Mouse (Mus musculus) stomach, embryonic 15.5 days (tissue): ENCODE data around the gene Anapc7. TPM values are rescaled to one million over a fixed set of nuclear protein-coding genes. Genes with fewer than 3 reads are reported as not detected.

Experiments used
- ATAC-seq: fragments of 200-750 bp; cut with Nextera tagmentation; 2 replicates; pipeline ENCODE4 v1.8.0; 2017; ENCODE audit warnings: low read depth, moderate number of reproducible peaks, moderate TSS enrichment; ENCODE audit not compliant: insufficient read depth, low FRiP score
- H3K27ac ChIP-seq: fragments of 300-500 bp; sonication (generic); 2 replicates; pipeline ENCODE4 v1.5.1; 2015; ENCODE audit warnings: mild to moderate bottlenecking, inconsistent platforms
- H3K27me3 ChIP-seq: fragments of 300-500 bp; sonication (generic); replicated peaks from 2 replicates; pipeline ENCODE4 v1.6.1; 2015; ENCODE audit warnings: inconsistent platforms
- H3K36me3 ChIP-seq: fragments of 300-500 bp; sonication (generic); 2 replicates; pipeline ENCODE4 v1.6.1; 2015; ENCODE audit warnings: inconsistent platforms
- H3K4me1 ChIP-seq: fragments of 300-500 bp; sonication (generic); 2 replicates; pipeline ENCODE4 v1.6.1; 2015; ENCODE audit warnings: inconsistent platforms
- H3K4me2 ChIP-seq: fragments of 300-500 bp; sonication (generic); 2 replicates; pipeline ENCODE4 v1.6.1; 2015; ENCODE audit warnings: mild to moderate bottlenecking, inconsistent platforms
- H3K4me3 ChIP-seq: fragments of 300-500 bp; sonication (generic); replicated peaks from 2 replicates; pipeline ENCODE4 v1.5.1; 2015; ENCODE audit warnings: inconsistent platforms
- H3K9ac ChIP-seq: fragments of 300-500 bp; sonication (generic); 2 replicates; pipeline ENCODE4 v1.6.1; 2015; ENCODE audit warnings: inconsistent platforms
- H3K9me3 ChIP-seq: fragments of 300-500 bp; sonication (generic); 2 replicates; pipeline ENCODE4 v1.6.1; 2016; ENCODE audit warnings: inconsistent platforms
- WGBS: fragments of 180-500 bp; shearing (Covaris S2); methylation state at CpG from one replicate; pipeline ENCODE4 v1.1.7; 2015; 5-methylcytosine and 5-hydroxymethylcytosine counted together
- polyA plus RNA-seq: library from polyadenylated mRNA; unstranded; fragments of >200 nt; fragmentation: Nextera tagmentation; extraction: Ambion mirVana; gene quantifications from 2 replicates; pipeline ENCODE4 v1.2.1, GENCODE M21; 2015

Gene Anapc7
- 37.7 and 41.1 TPM in 2 replicates for polyA plus RNA-seq

GRCm38 (mm10) chr5:122421271-122422068 lies at the start of gene Anapc7:
Gene Anapc7, plus strand, starts transcription at chr5:122421693.
- Histone ChIP-seq H3K4me3 (peak within 1 kb of the TSS; percentile 99), H3K4me2 (peak within 1 kb of the TSS; percentile 96), H3K4me1 (peaks cover 13% of the 10 kb centered on the region), H3K27ac (peak within 1 kb of the TSS; percentile 92), H3K27me3 (no peaks in the 10 kb centered on the region), H3K9me3 (no peaks in the 10 kb centered on the region), H3K9ac (peak within 1 kb of the TSS; percentile 87), H3K36me3 (no peaks in the 10 kb centered on the region)
- WGBS, result 16% methylated on average over 17 of the region's 17 CpGs
- peak; percentile 21 for ATAC-seq

- ATAC-seq, result peak; percentile 94
- Histone ChIP-seq H3K9ac (peak within 1 kb of the TSS; percentile 59), H3K36me3 (peaks cover 12% of the 10 kb centered on the region), H3K27ac (peak within 1 kb of the TSS; percentile 95), H3K4me1 (peaks cover 7% of the 10 kb centered on the region), H3K9me3 (no peaks in the 10 kb centered on the region), H3K27me3 (no peaks in the 10 kb centered on the region), H3K4me3 (peak within 1 kb of the TSS; percentile 57), H3K4me2 (peak within 1 kb of the TSS; percentile 81)
- WGBS, result under 1% methylated on average over 53 of the region's 53 CpGs
Measured at GRCm38 (mm10) chr5:122372192-122372769, 49.2 kb upstream of the Anapc7 start, which contains the start of gene Fam216a. Gene Fam216a, minus strand, starts transcription at chr5:122372364.

DNA sequence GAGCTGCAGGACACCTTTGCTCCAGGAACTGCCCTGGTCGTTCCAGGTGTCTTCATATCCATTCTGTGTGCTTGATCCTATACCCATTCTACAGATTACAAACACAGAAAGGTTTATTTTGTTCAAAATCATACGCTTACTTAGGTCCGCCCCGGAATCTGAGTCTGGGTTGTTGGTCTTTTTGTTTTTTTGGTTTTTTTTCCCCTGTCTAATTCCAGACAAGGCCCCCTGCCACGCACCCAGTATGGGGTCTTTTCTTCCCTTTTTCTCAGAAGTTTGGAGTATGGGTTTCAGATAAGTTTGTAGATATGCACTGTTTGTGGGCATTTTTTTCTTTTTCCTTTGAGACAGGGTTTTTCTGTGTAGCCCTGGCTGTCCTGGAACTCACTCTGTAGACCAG lies 48.6 kb upstream of the Anapc7 start:
- no peaks in the 10 kb centered on the region for H3K9me3 ChIP-seq
- ATAC-seq, result no peak
- peak overlapping the region; percentile 83 for H3K27ac ChIP-seq
- H3K4me1 ChIP-seq, result peaks cover 7% of the 10 kb centered on the region
- peaks cover 7% of the 10 kb centered on the region for H3K36me3 ChIP-seq
- H3K4me2 ChIP-seq, result peak overlapping the region; percentile 66
- H3K27me3 ChIP-seq, result no peaks in the 10 kb centered on the region
- H3K9ac ChIP-seq, result peak overlapping the region; percentile 42
- 11% methylated on average over 5 of the region's 5 CpGs for WGBS
- peak overlapping the region; percentile 57 for H3K4me3 ChIP-seq

DNA sequence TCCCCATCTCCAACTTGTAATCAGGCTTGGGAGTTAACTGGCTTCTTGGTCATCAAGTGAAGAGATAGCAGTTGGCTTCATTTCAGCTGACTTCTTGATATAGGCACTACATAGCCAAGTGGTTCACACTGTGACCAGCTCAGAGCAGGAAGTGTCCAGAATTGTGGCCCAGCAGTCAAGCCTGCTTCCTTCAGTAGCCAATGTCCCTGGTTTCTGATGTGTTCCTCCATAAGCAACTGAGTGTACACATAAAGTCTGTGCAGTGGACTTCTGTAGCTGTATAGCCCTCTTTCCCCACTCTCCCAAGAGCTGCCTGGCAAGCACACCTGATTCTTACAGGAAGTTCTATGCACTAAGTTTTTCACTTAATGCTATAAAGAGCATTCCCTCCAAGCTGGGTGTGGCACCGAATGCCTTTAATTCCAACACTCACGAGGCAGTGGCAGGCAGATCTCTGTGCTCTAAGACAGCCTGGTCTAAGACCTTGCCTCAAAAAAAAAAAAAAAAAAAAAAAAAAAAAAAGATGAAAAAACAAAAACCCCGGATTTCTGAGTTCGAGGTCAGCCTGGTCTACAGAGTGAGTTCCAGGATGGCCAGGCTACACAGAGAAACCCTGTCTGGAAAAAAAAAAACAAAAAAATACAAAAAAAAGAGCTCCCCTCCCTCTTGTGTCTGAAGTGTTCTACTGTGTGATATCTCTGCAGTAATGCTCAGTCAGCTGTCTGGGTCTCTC lies 44.2 kb upstream of the Anapc7 start:
- H3K27ac ChIP-seq, result no peak overlapping the region
- WGBS, result 89% methylated on average over 4 of the region's 4 CpGs

GRCm38 (mm10) chr5:122378171-122378570 lies 43.3 kb upstream of the Anapc7 start:
- WGBS, result 94% methylated on average over 12 of the region's 12 CpGs
- Histone ChIP-seq H3K4me2 (no peak overlapping the region), H3K27ac (no peak overlapping the region), H3K9ac (no peak overlapping the region), H3K4me3 (no peak overlapping the region), H3K36me3 (peaks cover 27% of the 10 kb centered on the region), H3K27me3 (no peaks in the 10 kb centered on the region), H3K4me1 (peaks cover 3% of the 10 kb centered on the region; the same call in 1 of the 2 replicates), H3K9me3 (no peaks in the 10 kb centered on the region)
- ATAC-seq, result no peak

More for the DNA sequence above, 44.2 kb upstream of the Anapc7 start:
- ATAC-seq, result no peak
- Histone ChIP-seq H3K9me3 (no peaks in the 10 kb centered on the region), H3K9ac (no peak overlapping the region), H3K27me3 (no peaks in the 10 kb centered on the region), H3K4me2 (no peak overlapping the region), H3K36me3 (peaks cover 27% of the 10 kb centered on the region), H3K4me1 (peaks cover 3% of the 10 kb centered on the region; the same call in 1 of the 2 replicates), H3K4me3 (no peak overlapping the region)

DNA sequence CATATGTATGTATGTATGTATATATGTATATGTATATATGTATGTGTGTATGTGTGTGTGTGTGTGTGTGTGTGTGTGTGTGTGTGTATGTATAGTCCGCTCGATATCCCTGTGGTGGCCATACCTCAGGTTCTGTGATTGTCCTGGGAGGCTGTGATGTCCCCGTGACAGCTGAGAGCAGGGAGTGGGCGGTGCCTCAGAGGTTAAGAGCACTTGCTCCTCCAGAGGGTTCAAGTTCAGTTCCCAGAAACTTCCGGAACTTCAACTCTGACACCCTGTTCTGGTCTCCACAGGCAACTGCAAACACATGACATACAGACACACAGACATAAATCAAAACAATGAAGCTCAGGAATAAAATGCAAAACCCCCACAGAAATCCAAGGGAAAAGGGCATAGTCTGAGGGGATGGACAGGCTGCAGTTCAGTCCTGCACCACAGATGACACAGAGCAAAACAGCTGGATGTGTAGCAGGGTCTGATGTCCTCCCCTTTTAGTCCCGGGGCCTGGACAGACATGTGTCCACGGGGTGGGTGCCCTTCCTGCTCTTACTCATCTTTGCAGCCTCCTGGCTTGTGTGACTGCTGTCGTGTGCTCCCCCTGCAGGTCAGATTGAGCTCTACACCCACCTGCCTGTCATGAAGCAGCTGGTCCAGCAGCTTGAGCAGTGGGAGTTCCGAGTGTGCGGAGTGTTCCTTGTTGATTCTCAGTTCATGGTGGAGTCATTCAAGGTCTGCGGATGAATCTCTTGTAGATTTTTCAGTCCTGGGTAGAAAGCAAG lies 41.9 kb upstream of the Anapc7 start:
- H3K9ac ChIP-seq, result no peak overlapping the region
- no peak overlapping the region for H3K4me2 ChIP-seq
- no peaks in the 10 kb centered on the region for H3K4me1 ChIP-seq
- no peak overlapping the region for H3K27ac ChIP-seq
- no peak overlapping the region for H3K4me3 ChIP-seq
- ATAC-seq, result peak; percentile 58; the same call in 1 of the 2 replicates
- WGBS, result 50% methylated on average over 11 of the region's 11 CpGs
- no peaks in the 10 kb centered on the region for H3K9me3 ChIP-seq
- H3K27me3 ChIP-seq, result no peaks in the 10 kb centered on the region
- H3K36me3 ChIP-seq, result peaks cover 27% of the 10 kb centered on the region

GRCm38 (mm10) chr5:122390006-122390405 lies 31.5 kb upstream of the Anapc7 start:
- no peak overlapping the region for H3K4me2 ChIP-seq
- no peak overlapping the region for H3K4me3 ChIP-seq
- H3K27ac ChIP-seq, result no peak overlapping the region
- no peak overlapping the region for H3K9ac ChIP-seq
- no peaks in the 10 kb centered on the region for H3K36me3 ChIP-seq
- ATAC-seq, result no peak
- H3K4me1 ChIP-seq, result peaks cover 7% of the 10 kb centered on the region; the same call in 1 of the 2 replicates
- no peaks in the 10 kb centered on the region for H3K27me3 ChIP-seq
- WGBS, result 85% methylated on average over 5 of the region's 5 CpGs
- H3K9me3 ChIP-seq, result no peaks in the 10 kb centered on the region

DNA sequence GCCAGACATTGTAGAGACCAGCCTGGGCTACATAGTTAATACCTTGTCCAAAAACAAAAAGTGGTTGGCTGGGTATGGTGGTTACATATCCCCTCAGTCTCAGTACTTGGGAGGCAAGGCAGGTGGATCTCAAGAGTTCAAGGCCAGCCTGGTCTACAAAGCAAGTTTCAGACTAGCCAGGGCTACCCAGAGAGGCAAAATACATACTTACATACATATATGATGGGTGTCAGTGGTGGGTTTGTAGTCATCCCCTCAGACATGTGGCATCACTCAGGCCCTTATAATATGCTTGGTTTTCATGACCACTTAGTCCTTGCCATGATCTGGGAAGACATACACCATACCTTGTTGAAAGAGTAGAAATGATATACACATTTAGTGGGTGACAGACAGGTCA lies 30.8 kb upstream of the Anapc7 start:
- H3K27me3 ChIP-seq, result no peaks in the 10 kb centered on the region
- H3K4me3 ChIP-seq, result no peak overlapping the region
- H3K4me2 ChIP-seq, result no peak overlapping the region
- peaks cover 7% of the 10 kb centered on the region; the same call in 1 of the 2 replicates for H3K4me1 ChIP-seq
- no peak for ATAC-seq
- no peaks in the 10 kb centered on the region for H3K9me3 ChIP-seq
- H3K27ac ChIP-seq, result no peak overlapping the region
- no peaks in the 10 kb centered on the region for H3K36me3 ChIP-seq
- H3K9ac ChIP-seq, result no peak overlapping the region

DNA sequence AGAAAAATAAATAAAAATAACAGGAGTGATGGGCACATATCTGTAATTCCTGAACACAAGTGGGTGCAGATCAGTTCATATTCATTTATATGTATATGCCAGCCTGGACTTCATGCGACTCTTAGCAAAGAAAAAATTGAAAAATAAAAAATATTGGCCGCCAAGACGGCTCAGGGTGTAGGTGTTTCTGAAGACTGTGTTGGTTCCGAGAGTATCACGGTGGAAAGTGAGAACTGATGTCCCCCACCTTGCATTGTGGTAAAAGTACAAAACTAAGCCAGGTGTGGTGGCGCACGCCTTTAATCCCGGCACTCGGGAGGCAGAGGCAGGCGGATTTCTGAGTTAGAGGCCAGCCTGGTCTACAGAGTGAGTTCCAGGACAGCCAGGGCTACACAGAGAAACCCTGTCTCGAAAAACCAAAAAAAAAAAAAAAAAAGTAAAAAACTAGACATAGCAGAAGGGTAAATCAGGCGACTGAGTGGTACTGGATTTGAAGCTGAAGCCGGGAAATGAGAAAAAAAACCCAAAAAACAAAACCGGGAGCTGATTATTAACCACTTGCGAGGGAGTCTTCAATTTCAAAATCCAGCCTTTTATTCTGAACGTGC lies 30.2 kb upstream of the Anapc7 start:
- Histone ChIP-seq H3K9me3 (no peaks in the 10 kb centered on the region), H3K4me1 (peaks cover 7% of the 10 kb centered on the region; the same call in 1 of the 2 replicates), H3K4me3 (peak overlapping the region; percentile 90), H3K27ac (no peak overlapping the region), H3K4me2 (peak overlapping the region; percentile 34), H3K27me3 (no peaks in the 10 kb centered on the region), H3K9ac (no peak overlapping the region), H3K36me3 (no peaks in the 10 kb centered on the region)
- no peak for ATAC-seq
- WGBS, result 47% methylated on average over 15 of the region's 16 CpGs

- ATAC-seq, result peak; percentile 89
- Histone ChIP-seq H3K9me3 (no peaks in the 10 kb centered on the region), H3K27ac (peak within 1 kb of the TSS; percentile 61; the same call in 1 of the 2 replicates), H3K4me3 (peak within 1 kb of the TSS; percentile 90), H3K4me2 (peak within 1 kb of the TSS; percentile 77), H3K9ac (peak within 1 kb of the TSS; percentile 88), H3K36me3 (no peaks in the 10 kb centered on the region), H3K4me1 (peaks cover 7% of the 10 kb centered on the region; the same call in 1 of the 2 replicates), H3K27me3 (no peaks in the 10 kb centered on the region)
- WGBS, result under 1% methylated on average over 39 of the region's 39 CpGs
Measured at GRCm38 (mm10) chr5:122391786-122392180, 29.7 kb upstream of the Anapc7 start, which contains the start of gene Arpc3. Gene Arpc3, plus strand, starts transcription at chr5:122391878.
